Mouse (Mus musculus) 416B (cell line): ENCODE data around the gene Pde3a.

Experiments
- DNase-seq: peaks from one replicate; pipeline ENCODE4 v3.0.0; 2011; ENCODE audit warnings: low read depth

The Pde3a gene

DNA sequence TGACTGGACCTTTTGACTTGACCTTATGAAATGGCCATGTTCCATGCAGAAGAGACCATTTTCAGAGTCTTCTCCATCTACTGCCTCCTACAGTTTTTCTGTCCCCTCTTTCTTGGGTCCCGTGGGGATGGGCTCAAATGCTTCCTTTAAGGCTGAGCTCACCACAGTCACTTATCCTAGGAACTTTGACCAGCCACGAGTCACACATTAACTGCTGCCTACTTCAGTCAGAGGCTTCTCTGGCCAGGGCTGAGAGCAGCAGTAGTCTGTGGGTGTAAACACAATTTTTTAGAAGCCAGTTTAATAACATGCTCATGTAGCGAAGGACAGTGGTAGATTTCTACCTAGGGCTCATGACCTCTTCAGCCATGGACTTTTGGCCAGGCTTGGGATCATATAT, 79.0 kb downstream of the Pde3a start:
- DNase-seq: no peak

DNA sequence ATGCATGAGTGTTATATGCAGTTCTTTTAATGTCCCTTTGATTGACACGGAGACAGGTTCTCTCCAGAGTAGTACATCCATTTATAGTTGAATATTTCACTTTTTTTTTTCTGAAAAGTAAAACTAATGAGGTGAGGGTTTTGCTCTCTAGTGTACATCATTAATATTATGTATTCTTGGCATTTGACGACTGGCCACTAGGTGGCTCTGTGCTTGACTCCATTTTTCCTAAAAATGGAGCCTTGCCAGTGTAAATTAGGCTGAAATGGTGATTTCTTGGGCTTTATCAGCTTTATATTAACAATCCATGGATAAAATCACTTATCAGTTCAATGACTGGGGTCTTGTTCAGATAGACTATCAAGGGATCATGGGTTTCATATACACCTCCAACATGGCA, 82.4 kb downstream of the Pde3a start:
- peak; percentile 9 for DNase-seq

DNA sequence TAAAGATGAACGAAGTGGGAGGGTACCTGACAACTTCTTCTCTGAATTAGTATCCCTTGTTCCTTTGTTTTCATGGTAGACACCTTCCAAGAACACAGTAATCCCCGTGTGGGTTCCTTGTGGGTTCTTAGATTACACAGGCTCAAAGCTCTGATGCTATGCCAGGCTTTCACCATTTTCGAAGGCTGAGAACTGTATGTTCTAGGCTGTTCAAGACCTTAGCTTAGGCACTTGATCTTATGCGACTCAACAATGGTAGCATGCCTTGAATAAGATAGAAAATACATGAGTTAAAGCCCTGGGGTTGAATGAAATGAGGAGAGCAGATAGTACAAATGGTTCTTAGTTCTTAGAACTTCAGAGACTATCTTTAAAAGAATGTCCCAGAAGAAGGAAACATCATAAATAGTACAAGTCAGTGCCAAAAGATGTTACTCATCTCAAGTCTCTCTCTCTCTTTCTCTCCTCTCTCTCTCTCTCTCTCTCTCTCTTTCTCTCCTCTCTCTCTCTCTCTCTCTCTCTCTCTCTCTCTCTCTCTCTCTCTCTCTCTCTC, 83.6 kb downstream of the Pde3a start:
- DNase-seq: no peak

DNA sequence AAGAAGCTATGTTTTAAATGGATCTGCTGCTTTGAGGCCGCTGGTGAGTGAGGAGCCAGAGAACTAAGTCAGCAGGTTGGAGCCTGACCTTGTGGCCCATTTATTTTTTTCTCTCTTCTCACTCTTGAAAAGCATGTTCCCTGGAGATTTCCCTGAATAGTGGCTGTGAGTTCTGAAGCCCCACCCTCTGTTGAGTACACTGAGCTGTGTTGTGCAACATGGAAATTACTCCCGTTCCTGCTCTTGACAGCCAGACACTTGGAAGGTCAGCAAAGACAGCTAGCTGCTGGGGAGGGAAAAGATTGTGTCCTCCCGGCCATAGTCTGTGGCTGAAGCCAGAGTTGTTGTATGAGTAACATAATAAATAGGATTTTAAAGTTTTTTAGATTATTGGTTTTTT, 84.2 kb downstream of the Pde3a start:
- DNase-seq: no peak

DNA sequence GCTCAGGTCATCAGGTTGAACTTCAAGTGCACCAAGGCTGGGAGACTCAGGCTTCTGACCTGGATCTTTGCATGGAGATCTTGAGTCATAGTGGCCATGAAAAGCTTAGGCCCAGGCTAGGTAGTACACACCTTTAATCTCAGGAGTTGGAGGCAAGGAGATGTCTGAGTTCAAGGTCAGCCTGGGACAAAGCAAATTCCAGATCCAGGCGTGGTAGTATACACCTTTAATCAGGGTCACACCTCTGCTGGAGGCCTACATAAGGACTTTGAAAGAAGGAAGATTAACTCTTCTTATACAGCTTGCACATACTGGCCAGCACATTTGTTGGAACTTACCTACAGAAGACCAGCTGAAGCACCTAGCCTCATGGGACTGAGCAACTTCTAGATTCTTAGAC, 86.8 kb downstream of the Pde3a start:
- DNase-seq: no peak

DNA sequence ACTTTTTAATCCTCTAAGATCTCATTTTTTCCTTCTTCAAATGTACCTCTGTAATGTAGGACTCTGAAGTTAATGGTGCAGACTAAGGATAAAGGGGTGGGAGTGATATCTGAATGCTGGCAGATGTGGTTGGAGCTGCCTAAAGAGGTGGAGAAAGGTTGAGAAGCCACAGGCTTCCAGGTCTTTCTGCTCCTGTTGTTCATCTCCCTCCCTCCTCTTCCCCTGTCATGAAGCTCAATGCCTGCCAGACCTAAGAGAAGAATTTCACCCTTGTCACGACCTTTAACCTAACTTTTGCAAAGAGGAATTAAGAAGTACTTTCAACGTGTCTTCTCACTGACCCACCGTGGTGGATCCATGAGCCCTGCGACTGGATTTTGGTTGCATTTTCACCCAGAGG, 87.4 kb downstream of the Pde3a start:
- DNase-seq: no peak

DNA sequence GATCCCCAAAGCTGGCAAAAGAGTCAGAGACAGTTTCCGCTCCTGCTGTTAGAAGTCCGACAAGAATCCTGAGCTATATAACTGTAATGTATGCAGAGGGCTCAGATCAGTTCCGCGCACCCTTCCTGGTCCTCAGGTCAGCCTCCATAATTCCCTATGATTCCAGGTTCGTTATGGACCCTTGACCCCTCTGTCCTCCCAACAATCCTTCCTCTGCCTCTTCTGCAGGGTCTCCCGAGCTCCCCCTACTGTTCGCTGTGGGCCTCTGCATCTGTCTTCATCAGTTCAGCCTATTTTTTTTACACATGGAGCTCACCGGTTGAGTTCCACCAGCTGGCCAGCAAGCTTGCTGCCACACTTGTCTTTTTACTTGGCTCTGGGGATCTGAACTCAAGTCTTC, 88.6 kb downstream of the Pde3a start:
- DNase-seq: peak; percentile 54

DNA sequence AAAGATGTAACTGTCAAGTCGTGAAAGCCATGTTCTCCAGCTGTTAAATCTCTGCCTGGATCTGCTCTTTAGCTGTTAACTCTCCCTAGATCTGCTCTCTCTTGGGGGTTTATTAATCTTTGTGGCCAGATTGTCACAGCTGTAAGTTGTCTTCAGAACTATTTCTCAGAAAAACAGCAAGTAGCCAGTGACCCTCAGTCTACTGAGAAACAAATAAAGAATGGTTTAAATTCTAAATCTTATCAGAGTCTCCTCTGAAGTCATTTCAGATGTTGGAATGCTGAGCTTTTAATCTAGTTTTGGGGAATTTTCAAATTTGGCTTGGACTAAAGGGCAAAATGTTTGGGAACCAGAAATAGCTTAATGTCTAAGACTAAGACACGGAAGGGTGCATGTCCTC, 92.3 kb downstream of the Pde3a start:
- no peak for DNase-seq

DNA sequence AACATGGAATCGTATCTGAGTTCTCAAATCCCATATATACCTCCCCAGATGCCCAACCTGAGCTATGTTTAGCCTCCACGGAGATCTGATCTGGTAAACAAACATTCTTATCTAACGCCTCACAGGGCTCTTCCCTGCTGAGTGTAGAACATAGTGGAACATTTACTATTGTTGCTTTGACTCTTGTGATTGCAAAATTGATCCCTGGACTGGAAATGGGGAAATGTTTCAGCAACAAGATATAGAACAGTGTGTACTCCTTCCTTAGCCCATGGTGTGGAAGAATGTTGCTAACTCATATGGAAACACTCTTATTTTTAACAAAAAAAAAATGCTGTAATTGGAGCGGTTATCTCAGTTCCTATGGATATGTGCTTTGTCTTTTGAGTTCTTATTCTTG, 98.8 kb downstream of the Pde3a start:
- DNase-seq: no peak

DNA sequence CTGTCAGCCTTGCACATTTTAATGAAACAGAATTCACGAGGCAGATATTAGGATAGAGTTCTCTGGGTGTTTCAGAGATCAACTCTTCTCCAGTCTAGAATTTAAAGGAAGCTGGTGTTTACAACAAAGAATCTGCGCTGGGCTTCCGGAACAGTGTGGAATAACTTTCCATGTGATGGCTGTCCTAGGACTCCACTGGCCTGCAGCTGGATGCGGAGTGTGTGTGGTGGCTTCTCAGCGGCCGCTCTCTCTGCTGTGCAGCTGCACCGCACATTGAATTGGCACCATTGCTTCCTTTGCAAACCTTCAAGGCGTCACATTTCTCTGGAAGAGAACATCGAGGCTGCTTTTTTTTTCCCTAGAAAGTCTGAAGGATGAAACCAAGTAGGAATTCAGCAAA, 99.5 kb downstream of the Pde3a start:
- no peak for DNase-seq

DNA sequence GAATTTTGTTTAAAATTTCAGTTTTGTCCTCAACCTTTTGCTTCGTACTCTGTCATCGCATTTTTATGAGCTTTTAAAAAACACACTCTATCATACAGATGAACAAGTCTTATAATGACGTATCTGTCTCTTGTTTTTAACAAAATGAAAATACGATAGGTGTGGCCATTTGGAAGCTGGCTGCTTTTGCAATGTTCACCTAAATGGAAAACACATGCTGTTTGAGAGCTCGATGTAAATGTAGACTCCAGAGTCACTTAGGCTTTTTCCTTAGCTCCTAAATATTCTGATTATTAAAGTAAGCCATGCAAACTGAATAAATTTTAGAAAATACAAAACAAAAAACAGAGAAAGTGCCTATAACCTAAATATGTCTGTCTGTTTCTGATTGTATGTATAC, 101.2 kb downstream of the Pde3a start:
- DNase-seq: no peak

DNA sequence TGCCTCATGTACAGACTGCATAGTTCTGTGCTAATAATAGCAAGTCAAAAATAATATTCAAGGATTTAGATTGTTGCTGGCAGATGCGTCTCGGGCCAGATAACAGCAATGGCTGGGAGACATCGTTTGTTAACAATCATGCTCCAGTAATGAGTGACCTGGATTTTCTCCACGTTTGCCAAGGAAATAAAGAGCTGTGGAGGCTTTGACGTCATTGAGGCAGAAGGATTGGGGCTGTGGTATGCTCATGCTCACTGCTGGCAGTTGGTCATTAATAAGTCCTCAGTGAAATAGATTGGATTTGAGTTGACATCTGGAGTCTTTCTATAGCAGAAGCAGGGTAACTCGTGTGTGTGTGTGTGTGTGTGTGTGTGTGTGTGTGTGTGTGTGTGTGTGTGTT, 103.2 kb downstream of the Pde3a start:
- no peak for DNase-seq

DNA sequence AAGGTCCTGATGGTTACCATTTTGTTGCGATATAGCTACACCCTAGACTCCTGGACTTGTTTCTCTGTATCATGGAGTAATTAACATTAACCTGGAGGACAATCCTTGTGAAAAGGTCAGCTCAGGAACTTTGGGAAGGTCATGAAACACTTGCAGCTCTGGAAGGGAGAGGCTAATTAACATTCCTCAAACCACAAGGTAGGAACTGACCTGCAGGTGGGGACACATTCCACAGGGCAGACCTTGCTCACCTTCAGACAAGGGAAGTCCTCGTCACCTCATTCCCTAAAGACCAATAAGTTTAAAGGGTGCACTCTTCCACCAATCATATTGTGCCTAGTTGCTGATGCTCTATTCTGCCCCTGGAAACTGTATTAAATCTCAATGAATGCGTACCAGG, 114.6 kb downstream of the Pde3a start:
- no peak for DNase-seq

DNA sequence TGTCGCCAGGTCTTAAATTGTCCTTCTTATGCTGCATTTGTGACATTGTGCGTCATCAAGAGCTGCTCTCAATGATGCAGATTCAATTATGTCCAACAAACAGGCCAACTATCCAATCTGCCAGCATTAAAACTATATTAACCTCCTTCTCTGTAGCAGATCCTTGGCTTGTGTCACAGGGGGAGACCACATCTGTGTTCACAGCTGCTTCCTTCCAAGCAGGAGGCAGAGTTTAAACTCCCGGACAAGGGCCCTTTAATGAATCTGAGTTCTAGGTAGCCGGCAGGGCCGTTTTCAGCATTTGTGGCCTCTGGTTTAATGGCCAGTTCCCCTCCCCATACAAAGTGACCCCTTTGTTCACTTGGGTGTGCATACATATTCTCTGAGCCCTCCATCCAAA, 118.0 kb downstream of the Pde3a start:
- DNase-seq: no peak

DNA sequence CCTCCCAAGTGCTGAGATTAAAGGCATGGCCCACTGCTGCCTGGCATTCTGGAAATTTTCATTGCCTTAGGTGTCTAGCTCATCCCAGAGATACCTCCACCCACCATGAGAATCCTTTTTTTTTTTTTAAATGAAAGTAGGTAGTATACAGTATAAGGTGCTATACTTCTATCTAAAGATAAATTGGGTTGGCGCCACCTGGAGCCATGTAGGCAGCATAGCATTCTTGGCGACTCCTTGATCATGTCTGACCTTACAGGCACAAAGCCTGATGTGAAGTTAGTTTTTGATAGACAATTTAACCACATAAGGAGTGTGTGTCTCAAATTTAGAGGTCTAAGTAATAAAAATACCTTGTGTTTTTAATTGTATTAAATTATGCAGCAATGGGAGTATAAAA, 123.6 kb downstream of the Pde3a start:
- DNase-seq: peak; percentile 40

DNA sequence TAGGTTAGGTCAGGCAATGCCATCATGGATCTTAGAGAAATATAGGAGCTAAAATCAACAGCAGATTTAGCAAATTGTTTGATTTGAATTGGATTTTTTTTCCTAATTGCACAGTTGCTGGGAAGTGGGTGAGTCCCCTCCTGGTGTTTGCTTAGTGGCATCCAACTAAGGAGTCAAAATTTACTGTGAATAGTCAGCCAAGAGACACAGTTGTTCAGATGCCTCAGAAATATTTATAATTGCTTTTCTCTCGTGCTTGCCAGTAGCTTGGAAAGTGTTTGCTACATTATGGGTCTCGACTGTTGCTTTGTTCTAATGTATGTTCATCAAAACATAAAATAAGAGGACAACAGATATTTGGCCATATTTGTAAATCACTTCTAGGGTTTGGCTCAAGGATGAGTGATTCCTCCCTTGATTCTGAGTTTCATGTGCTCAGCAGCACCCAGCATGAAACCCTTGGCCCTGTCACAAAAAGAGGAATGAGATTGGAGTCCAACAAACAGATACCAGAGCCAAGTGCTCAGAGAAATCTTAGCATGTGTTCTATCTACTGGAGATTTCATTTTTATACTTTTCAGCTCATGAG, 125.5 kb downstream of the Pde3a start:
- no peak for DNase-seq

DNA sequence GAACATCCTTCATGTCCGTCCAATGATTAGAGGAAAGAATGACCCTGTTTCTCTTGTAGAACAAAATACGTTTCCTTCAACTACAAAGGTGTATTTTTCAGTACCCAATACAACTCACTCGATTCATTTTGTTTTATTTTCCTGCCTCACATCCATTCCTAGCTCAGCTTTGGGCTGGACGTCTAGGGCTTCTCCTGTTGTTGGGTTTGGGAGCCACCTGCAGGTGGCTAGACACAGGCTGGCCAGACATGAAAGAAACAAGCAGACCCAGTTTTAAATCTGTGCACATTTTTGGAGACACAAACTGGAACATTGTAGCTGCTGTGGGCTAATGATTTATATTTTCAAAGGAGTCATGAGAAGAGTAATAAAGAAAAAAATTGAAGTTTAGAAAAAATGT, 126.1 kb downstream of the Pde3a start:
- DNase-seq: no peak

DNA sequence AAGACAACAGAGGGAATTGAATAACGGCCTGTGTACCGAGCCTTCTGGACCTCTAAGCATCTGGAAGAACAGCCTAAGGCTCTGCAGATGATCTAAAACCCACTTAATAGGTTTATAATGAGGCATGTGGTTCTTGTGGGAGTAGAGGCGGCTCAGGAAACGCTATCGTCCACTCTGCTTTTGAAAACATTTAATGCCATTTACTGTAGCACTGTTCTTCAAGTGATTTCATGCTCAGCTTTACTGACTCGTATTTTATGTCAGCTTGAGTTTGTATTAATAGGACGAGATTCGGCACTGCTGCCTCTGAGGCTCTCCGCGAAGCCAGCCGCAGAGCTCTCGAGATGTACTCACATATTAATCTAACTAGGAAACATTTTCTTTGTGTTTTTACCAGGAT, 131.9 kb downstream of the Pde3a start:
- DNase-seq: no peak

DNA sequence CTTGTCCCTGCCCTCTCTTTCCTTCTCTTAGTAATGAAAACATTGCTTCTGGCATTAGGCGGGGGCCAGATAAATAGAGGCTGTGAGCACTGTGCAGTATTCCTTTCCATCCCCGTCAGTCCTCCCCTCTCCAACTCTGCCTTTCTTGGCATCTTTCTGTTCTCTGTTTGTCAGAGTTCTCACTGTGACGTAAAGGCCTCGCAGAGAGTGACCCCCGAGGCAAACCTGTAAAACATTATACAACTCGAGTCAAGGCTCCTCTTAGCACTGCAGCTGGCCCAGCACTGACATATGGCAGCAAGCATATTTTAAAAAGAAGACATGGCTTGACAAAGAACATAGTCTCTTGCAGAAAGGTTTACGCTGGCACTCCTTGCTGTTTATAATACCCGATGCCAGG, 132.4 kb downstream of the Pde3a start:
- no peak for DNase-seq

DNA sequence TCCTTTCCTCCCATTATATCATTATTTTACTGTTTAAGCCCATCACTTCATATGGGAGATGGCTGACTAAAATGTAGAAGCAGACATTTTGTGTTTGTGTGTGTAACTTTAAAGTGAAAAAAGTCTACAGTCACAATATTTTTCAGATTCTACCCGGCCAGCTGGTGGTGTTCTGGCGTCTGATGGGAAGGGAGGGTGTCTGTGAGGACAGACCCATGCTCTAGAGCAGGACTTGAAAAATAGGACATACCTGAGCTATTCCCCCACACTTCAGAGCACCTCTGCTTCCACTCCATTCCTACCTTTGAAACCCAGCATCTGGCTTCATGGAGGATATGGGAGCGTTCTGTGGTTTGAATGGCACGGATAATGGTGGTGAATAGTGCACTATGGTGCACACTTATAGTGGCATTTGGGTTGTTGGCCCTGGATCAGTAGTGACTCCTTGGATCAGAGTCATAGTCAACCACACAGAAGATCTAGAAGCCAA, 132.9 kb downstream of the Pde3a start:
- no peak for DNase-seq

DNA sequence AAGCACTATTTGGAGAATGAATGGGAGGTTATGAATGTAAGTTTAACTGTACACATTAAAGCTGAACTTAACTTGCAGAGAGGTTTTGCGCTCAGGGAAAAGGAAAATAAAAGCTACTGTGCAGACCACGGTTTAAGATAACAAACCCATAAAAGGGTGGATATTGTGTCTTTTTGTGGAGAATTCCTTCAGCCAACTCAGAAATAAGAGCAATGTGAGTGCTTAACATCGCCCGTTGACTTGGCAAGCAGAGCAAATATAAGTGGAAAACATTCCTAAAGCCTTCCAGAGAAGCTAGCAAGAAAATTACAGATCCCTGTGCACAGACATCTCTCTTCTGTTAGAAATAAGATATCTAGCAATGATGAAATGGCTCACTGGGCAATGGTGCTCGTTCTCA, 139.0 kb downstream of the Pde3a start:
- no peak for DNase-seq

DNA sequence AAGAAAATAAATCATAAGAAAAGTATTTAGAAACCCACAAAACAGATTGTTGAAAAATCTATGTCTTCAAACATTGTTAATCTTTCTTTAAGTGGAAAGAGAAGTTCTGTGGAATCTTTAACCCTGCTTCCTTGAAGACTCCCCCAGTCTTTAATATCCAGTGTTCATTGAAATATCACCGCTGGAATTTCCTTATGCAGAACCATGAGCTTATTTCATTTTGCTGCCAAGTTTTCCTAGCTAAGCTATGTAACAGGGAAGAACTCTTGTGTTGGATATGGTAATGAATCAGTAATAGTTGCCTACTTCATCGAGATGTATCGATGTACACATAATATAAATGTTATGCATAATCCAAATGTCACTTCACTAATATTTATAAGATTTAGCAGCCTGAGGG, 146.9 kb downstream of the Pde3a start:
- DNase-seq: no peak

DNA sequence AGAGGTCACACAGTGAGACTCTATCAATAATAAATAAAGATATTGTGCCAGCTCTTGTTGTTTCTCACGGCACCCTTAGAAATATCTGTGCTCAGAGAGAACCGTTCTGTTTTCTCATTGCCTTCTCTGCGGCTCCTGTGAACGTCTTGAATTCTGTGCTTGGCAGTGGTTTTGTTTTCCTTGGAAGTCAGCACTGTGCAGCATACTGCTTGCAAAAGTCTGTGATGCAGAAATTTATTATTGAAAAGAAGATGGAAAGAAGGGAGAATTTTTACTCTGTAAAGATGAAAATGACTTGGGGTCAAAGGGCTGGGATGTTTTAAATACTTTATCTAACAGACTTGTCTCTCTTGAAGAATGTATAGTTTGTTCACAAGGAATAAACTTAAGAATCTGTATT, 150.3 kb downstream of the Pde3a start:
- no peak for DNase-seq

DNA sequence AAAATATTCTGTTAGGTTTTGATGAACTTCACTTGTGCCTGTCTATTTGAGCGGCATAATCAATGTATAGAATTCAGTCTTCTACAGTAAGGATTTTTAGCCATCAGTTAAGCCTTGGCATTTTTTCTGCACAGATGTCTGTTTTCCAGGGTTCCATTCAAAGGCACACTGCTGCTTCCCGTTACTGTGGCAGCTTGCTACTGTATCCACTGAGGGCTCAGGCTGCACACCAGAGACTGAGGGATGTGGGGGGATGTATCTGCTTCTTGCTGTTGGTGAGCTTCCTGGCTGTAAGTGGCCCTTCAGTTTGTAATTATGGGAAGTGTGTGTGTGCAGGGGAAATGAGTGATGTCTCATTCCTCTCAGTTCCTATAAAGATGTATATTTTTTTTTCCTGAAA, 154.9 kb downstream of the Pde3a start:
- no peak for DNase-seq

DNA sequence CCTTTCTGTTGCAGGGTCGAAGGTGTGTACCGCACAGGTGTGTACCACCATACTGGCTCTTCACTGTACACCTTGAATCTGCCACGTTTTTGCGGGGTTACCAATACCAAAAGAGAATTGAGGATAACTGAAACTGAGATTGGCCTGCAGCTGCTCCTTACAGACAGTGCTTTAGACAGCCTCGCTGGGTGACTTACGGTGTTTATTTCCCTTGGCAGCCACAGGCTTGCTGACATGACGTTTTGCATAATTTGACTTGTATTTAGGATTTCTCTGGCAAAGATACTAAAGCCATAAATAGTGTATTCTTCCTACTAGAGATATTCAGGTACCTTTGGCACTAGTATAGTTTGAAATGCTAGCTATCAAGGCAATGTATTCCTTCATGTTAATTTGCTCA, 155.6 kb downstream of the Pde3a start:
- DNase-seq: no peak
